Mouse (Mus musculus) MEL (cell line): ENCODE results near the gene Btbd8. TPM values are rescaled to one million over a fixed set of nuclear protein-coding genes. Genes with fewer than 3 reads are reported as not detected.

Experiments
- DNase-seq: peaks from one replicate; pipeline ENCODE4 v3.0.0; 2011; ENCODE audit warnings: low read depth, low spot score
- H3K27ac ChIP-seq: 2 replicates; pipeline ENCODE4 v1.5.1; 2012; ENCODE audit warnings: low read depth, mild to moderate bottlenecking, control low read depth, low read length, moderate library complexity; ENCODE audit not compliant: control insufficient read depth
- H3K27me3 ChIP-seq, 2 experiments: fragments of 150-350 bp in 1 of 2; sonication (generic) in 1 of 2; 2 replicates each; pipeline ENCODE4 v1.6.1; 2012; ENCODE audit warnings: low read length in 2 of 2, mild to moderate bottlenecking in 2 of 2, improper control_type of control experiment in 1 of 2, moderate library complexity in 1 of 2; ENCODE audit not compliant: insufficient read depth in 2 of 2, control insufficient read depth in 1 of 2
- H3K36me3 ChIP-seq, 2 experiments: 2 replicates each; pipeline ENCODE4 v1.6.1; 2012 to 2014; ENCODE audit warnings: low read length in 2 of 2, improper control_type of control experiment in 1 of 2, inconsistent platforms in 1 of 2, mild to moderate bottlenecking in 1 of 2; ENCODE audit not compliant: insufficient read depth in 2 of 2, control insufficient read depth in 1 of 2
- H3K4me1 ChIP-seq, 2 experiments: fragments of 150-350 bp in 1 of 2; sonication (generic) in 1 of 2; 2 replicates each; pipeline ENCODE4 v1.6.1; 2012; ENCODE audit warnings: low read length in 2 of 2, improper control_type of control experiment in 1 of 2, mild to moderate bottlenecking in 1 of 2; ENCODE audit not compliant: insufficient read depth in 2 of 2, control insufficient read depth in 1 of 2
- H3K4me3 ChIP-seq, 2 experiments: fragments of 150-350 bp in 1 of 2; sonication (generic) in 1 of 2; 2 replicates each; pipeline ENCODE4 v1.5.1; 2012; ENCODE audit warnings: low read depth in 2 of 2, low read length in 2 of 2, mild to moderate bottlenecking in 2 of 2, moderate library complexity in 2 of 2, control low read depth in 1 of 2, improper control_type of control experiment in 1 of 2; ENCODE audit not compliant: control insufficient read depth in 1 of 2, insufficient read depth in 1 of 2
- H3K79me2 ChIP-seq: 2 replicates; pipeline ENCODE4 v1.6.1; 2012; ENCODE audit warnings: mild to moderate bottlenecking, low read length, moderate library complexity; ENCODE audit not compliant: control insufficient read depth, poor library complexity, insufficient read depth
- H3K9ac ChIP-seq: 2 replicates; pipeline ENCODE4 v1.6.1; 2012; ENCODE audit warnings: low read depth, mild to moderate bottlenecking, control low read depth, low read length, moderate library complexity; ENCODE audit not compliant: control insufficient read depth, poor library complexity, severe bottlenecking
- H3K9me3 ChIP-seq: fragments of 150-350 bp; sonication (generic); replicated peaks from 2 replicates; pipeline ENCODE4 v1.6.1; 2012; ENCODE audit warnings: mild to moderate bottlenecking, low read length, improper control_type of control experiment, moderate library complexity; ENCODE audit not compliant: insufficient read depth
- BHLHE40 ChIP-seq: IDR thresholded peaks from 2 replicates; pipeline ENCODE4 v1.6.1; 2012; ENCODE audit warnings: low read depth, mild to moderate bottlenecking, inconsistent platforms, low read length, improper control_type of control experiment, borderline replicate concordance
- CHD2 ChIP-seq: IDR thresholded peaks from 2 replicates; pipeline ENCODE4 v1.6.1; 2011; ENCODE audit warnings: low read length, improper control_type of control experiment
- CTCF ChIP-seq, 3 experiments: IDR thresholded peaks in 2 of 3; conservative IDR thresholded peaks in 1 of 3; 2 replicates each; pipeline ENCODE4 v1.5.1; 2011 to 2012; ENCODE audit warnings: low read length in 3 of 3, low read depth in 2 of 3, mild to moderate bottlenecking in 2 of 3, improper control_type of control experiment in 1 of 3, inconsistent platforms in 1 of 3, mixed read lengths in 1 of 3, moderate library complexity in 1 of 3; ENCODE audit not compliant: control insufficient read depth in 1 of 3, insufficient read depth in 1 of 3, poor library complexity in 1 of 3, severe bottlenecking in 1 of 3
- ETS1 ChIP-seq: IDR thresholded peaks from 2 replicates; pipeline ENCODE4 v1.6.1; 2012; ENCODE audit warnings: low read depth, mild to moderate bottlenecking, inconsistent platforms, low read length, improper control_type of control experiment, moderate library complexity
- GABPA ChIP-seq: IDR thresholded peaks from 2 replicates; pipeline ENCODE4 v1.6.1; 2012; ENCODE audit warnings: low read depth, mild to moderate bottlenecking, inconsistent platforms, low read length, improper control_type of control experiment, moderate library complexity
- GATA1 ChIP-seq: IDR thresholded peaks from 2 replicates; pipeline ENCODE4 v1.6.1; 2011; ENCODE audit warnings: low read depth, low read length, improper control_type of control experiment
- KAT2A ChIP-seq: conservative IDR thresholded peaks from 2 replicates; pipeline ENCODE4 v1.6.1; 2012; ENCODE audit warnings: low read depth, low read length, improper control_type of control experiment, inconsistent platforms
- MAZ ChIP-seq: IDR thresholded peaks from 2 replicates; pipeline ENCODE4 v1.6.1; 2012; ENCODE audit warnings: low read depth, mild to moderate bottlenecking, inconsistent platforms, low read length, improper control_type of control experiment
- MEF2A ChIP-seq: IDR thresholded peaks from 2 replicates; pipeline ENCODE4 v1.6.1; 2014; ENCODE audit warnings: low read depth, mild to moderate bottlenecking, inconsistent platforms, low read length, improper control_type of control experiment; ENCODE audit not compliant: poor library complexity, insufficient replicate concordance, severe bottlenecking; ENCODE audit errors: extremely low read depth
- MYB ChIP-seq: IDR thresholded peaks from 2 replicates; pipeline ENCODE4 v1.6.1; 2011; ENCODE audit warnings: mild to moderate bottlenecking, low read depth, low read length, improper control_type of control experiment
- POLR2AphosphoS2 ChIP-seq: IDR thresholded peaks from 2 replicates; pipeline ENCODE4 v1.6.1; 2011; ENCODE audit warnings: low read length, improper control_type of control experiment
- POLR2AphosphoS5 ChIP-seq: IDR thresholded peaks from 2 replicates; pipeline ENCODE4 v1.6.1; 2012; ENCODE audit warnings: low read depth, borderline replicate concordance, mild to moderate bottlenecking, inconsistent platforms, low read length, moderate library complexity, mixed read lengths
- RAD21 ChIP-seq: IDR thresholded peaks from 2 replicates; pipeline ENCODE4 v1.6.1; 2011; ENCODE audit warnings: mild to moderate bottlenecking, low read depth, low read length, improper control_type of control experiment
- SIN3A ChIP-seq: IDR thresholded peaks from 2 replicates; pipeline ENCODE4 v1.6.1; 2012; ENCODE audit warnings: low read length, improper control_type of control experiment, inconsistent platforms
- TAL1 ChIP-seq: IDR thresholded peaks from 2 replicates; pipeline ENCODE4 v1.6.1; 2012; ENCODE audit warnings: mild to moderate bottlenecking, inconsistent platforms, low read length, moderate library complexity, mixed read lengths
- TCF12 ChIP-seq: IDR thresholded peaks from 2 replicates; pipeline ENCODE4 v1.6.1; 2014; ENCODE audit warnings: low read depth, mild to moderate bottlenecking, inconsistent platforms, low read length, improper control_type of control experiment, moderate library complexity
- USF2 ChIP-seq, 2 experiments: IDR thresholded peaks; 2 replicates each; pipeline ENCODE4 v1.6.1; 2011 to 2012; ENCODE audit warnings: improper control_type of control experiment in 2 of 2, low read length in 2 of 2, borderline replicate concordance in 1 of 2, inconsistent platforms in 1 of 2, low read depth in 1 of 2, mild to moderate bottlenecking in 1 of 2; ENCODE audit not compliant: insufficient read depth in 1 of 2
- ZKSCAN1 ChIP-seq: IDR thresholded peaks from 2 replicates; pipeline ENCODE4 v1.6.1; 2012; ENCODE audit warnings: low read depth, mild to moderate bottlenecking, inconsistent platforms, low read length, improper control_type of control experiment, moderate library complexity
- ZMIZ1 ChIP-seq: IDR thresholded peaks from 2 replicates; pipeline ENCODE4 v1.6.1; 2012; ENCODE audit warnings: low read depth, mild to moderate bottlenecking, inconsistent platforms, low read length, improper control_type of control experiment, moderate library complexity
- ZNF384 ChIP-seq: IDR thresholded peaks from 2 replicates; pipeline ENCODE4 v1.6.1; 2012; ENCODE audit warnings: low read depth, mild to moderate bottlenecking, inconsistent platforms, low read length, improper control_type of control experiment
- polyA plus RNA-seq, 2 experiments: library from polyadenylated mRNA; stranded (reverse) in 1 of 2; unstranded in 1 of 2; fragments of >175 nt in 1 of 2; fragments of >200 nt in 1 of 2; gene quantifications; 2 replicates each; pipeline versions ENCODE4 v1.2.1 to v1.2.4; 2012; ENCODE audit warnings: low replicate concordance in 2 of 2, low read depth in 1 of 2; ENCODE audit not compliant: insufficient read length in 2 of 2, insufficient read depth in 1 of 2, missing spikeins in 1 of 2
- total RNA-seq: library from RNA; depleted of rRNA; stranded (reverse); fragments of 300-350 nt; gene quantifications from 2 replicates; pipeline ENCODE4 v1.2.3, GENCODE M21; 2012

The Btbd8 gene
- total and polyA plus RNA-seq, 3 experiments, result 1.6 to 2.4 TPM; not detected in 1

DNA sequence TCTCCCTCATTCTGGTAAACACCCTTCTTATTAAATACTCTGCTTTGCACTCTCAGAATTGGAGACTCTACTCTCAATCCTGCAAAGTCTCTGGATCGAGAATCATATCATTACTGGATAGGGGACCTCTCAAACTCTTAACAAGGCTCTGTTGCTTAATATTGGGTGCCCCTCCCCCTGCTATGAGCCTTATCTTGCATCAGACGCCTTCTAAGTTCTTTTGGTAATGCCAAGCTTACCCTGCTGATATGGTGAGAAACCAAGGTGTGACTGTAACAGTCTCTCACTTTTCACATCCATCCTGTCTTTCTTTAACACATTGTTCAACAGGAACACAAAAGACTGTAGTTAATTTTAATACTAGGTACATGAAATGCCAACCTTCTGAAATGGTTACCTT, 95.8 kb downstream of the Btbd8 start:
- Histone ChIP-seq H3K9me3 (no peaks in the 10 kb centered on the region), H3K79me2 (no peaks in the 10 kb centered on the region), H3K27me3 (no peaks in the 10 kb centered on the region), H3K4me1 (no peaks in the 10 kb centered on the region; a peak in 1 of 4 replicates), H3K36me3 (peaks cover 0 to 2% of the 10 kb centered on the region in 2 experiments; a peak in 1 of 4 replicates), H3K4me3 (no peak overlapping the region), H3K9ac (no peak overlapping the region), H3K27ac (no peak overlapping the region)
- peak; percentile 17 for DNase-seq
- peak; percentile 34 for TF ChIP-seq GATA1
- TF ChIP-seq POLR2AphosphoS5, result no peak
- no peak for TF ChIP-seq USF2 (IDR thresholded peaks at IDR 0.05; ENCODE audit: borderline replicate concordance in 1 of 2, insufficient read depth in 1 of 2, low read depth in 1 of 2, low read length in 2 of 2)

DNA sequence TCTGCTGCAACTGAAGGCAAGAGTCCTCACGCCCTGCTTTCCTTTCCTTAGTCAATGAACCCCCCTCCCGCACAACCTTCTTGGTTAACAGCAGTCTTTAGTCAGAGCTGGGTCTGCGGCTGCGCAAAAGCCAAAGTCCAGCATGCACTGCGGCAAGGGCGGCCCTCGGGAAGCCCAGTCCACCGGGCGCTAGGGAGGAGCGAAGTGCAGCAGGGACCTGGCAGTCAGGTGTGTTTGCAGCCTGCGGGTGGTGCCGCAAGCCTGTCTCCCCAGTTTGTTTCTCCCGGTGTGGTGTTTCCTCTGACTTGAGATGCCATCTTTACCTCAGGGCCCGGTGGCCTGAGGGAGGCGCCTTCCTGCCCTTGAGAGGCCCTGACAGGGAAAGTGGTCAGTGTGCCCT, 96.8 kb downstream of the Btbd8 start, which contains the start of gene 1700028K03Rik:
Gene 1700028K03Rik, plus strand, starts transcription at position 129 of the 400 bp plus-strand sequence.
- DNase-seq, result no peak
- peaks cover 0 to 2% of the 10 kb centered on the region in 2 experiments; a peak in 1 of 4 replicates for H3K36me3 ChIP-seq
- H3K27ac ChIP-seq, result no peak within 1 kb of the TSS
- H3K4me3 ChIP-seq, result no peak within 1 kb of the TSS
- H3K27me3 ChIP-seq, result no peaks in the 10 kb centered on the region
- H3K9me3 ChIP-seq, result no peaks in the 10 kb centered on the region
- H3K9ac ChIP-seq, result no peak within 1 kb of the TSS
- TF ChIP-seq ZKSCAN1 (no peak), ZNF384 (no peak), GABPA (no peak), SIN3A (no peak), TAL1 (no peak), MAZ (no peak), ETS1 (no peak), CTCF (IDR thresholded peaks at IDR 0.05 in 2 of 3, conservative IDR thresholded peaks at IDR 0.05 in 1 of 3; ENCODE audit: control insufficient read depth in 1 of 3, insufficient read depth in 1 of 3, low read depth in 2 of 3, low read length in 3 of 3, poor library complexity in 1 of 3, severe bottlenecking in 1 of 3) (no peak), RAD21 (no peak), TCF12 (no peak), CHD2 (no peak), KAT2A (no peak), MYB (no peak), ZMIZ1 (no peak), BHLHE40 (no peak), MEF2A (no peak), POLR2AphosphoS2 (no peak), USF2 (IDR thresholded peaks at IDR 0.05; ENCODE audit: borderline replicate concordance in 1 of 2, insufficient read depth in 1 of 2, low read depth in 1 of 2, low read length in 2 of 2) (no peak)
- H3K79me2 ChIP-seq, result no peaks in the 10 kb centered on the region
- H3K4me1 ChIP-seq, result no peaks in the 10 kb centered on the region; a peak in 1 of 4 replicates
